Mouse (Mus musculus) heart, postnatal 0 days (tissue): ENCODE data around the gene Vwf.

Source experiments
- CTCF ChIP-seq: IDR thresholded peaks from 2 replicates; pipeline ENCODE4 v1.5.1; 2016; ENCODE audit warnings: antibody characterized with exemption, control low read depth, low read depth
- EP300 ChIP-seq: IDR thresholded peaks from 2 replicates; pipeline ENCODE4 v1.6.1; 2016; ENCODE audit warnings: antibody characterized with exemption, low read depth

DNA sequence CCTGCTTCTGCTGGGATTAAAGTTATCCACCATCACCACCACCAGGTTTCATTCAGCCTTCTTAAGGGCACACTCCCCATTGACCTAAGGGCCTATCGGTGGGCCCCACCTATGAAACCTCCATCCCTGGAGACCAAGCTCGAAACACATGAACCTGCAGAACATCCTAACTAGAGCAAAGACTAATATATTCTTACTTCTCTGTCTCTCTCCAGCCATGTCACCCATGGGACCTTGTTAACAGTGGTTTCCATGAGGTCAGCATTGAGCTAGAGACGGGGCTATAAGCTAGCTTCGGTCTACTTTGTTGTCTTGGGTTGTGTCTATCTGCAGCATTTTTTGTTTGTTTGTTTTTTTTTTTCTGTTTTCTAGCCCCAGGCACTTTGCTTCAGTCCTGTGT is 40.1 kb upstream of the Vwf start:
- TF ChIP-seq CTCF = no peak
- TF ChIP-seq EP300 = no peak
